In genomic region chr4:135203806-135204560, GRCm38 (mm10) we compare ENCODE assay signal across 8 mouse cellular contexts.
DNase-seq lines count a peak whose midpoint lies in the region; ATAC-seq and TF ChIP-seq lines count a peak whose summit lies in the region.

No protein-coding gene starts in this region.

- H3K4me1 ChIP-seq in liver, embryonic 13.5 days (replicated peaks), result peaks cover 34% of the 10 kb centered on the region
- H3K4me1 ChIP-seq in stomach, postnatal 0 days (replicated peaks; ENCODE audit: control insufficient read depth, insufficient read depth), result peaks cover 3% of the 10 kb centered on the region; the same call in 1 of the 2 replicates

- WGBS in liver, embryonic 13.5 days (ENCODE audit: insufficient replicate concordance), result 21% methylated on average over 17 of the region's 17 CpGs
- WGBS in stomach, postnatal 0 days, result 16% methylated on average over 17 of the region's 17 CpGs

- H3K36me3 ChIP-seq in liver, embryonic 13.5 days, result no peaks in the 10 kb centered on the region
- no peaks in the 10 kb centered on the region for H3K36me3 ChIP-seq in stomach, postnatal 0 days (ENCODE audit: control insufficient read depth, insufficient read depth, low read length)

- no peak for TF ChIP-seq EP300 in stomach, postnatal 0 days (optimal IDR thresholded peaks at IDR 0.05)

- no peak for TF ChIP-seq CTCF in stomach, postnatal 0 days (IDR thresholded peaks at IDR 0.05; ENCODE audit: low read depth)

- H3K4me3 ChIP-seq in liver, embryonic 13.5 days (replicated peaks), result peak overlapping the region; percentile 44
- peak overlapping the region; percentile 38 for H3K4me3 ChIP-seq in stomach, postnatal 0 days (ENCODE audit: low read depth, low read length)

- H3K9ac ChIP-seq in liver, embryonic 13.5 days, result peak overlapping the region; percentile 46; the same call in 1 of the 2 replicates
- no peak overlapping the region for H3K9ac ChIP-seq in stomach, postnatal 0 days (ENCODE audit: low read length)

- no peaks in the 10 kb centered on the region for H3K9me3 ChIP-seq in liver, embryonic 13.5 days (replicated peaks)
- no peaks in the 10 kb centered on the region for H3K9me3 ChIP-seq in stomach, postnatal 0 days (ENCODE audit: control insufficient read depth, low read length)

- intact Hi-C loops in gastrocnemius, postnatal 14 days (cut with DNase I; ENCODE audit: low total_unique reads), result loop anchor here (2.0 to 10.0 kb wide), 2 partner anchors 49 to 139 kb away; no protein-coding TSS in a partner anchor

- peak; percentile 48 for DNase-seq in adrenal gland, adult 2 months
- no peak for DNase-seq in adrenal gland, postnatal 4 days (ENCODE audit: low spot score in 2 of 2)
- DNase-seq in thymus, postnatal 25 days, result peak; percentile 26
- DNase-seq in thymus, adult 18-20 months, result no peak
- DNase-seq in liver, embryonic 13.5 days, result no peak
- DNase-seq in stomach, postnatal 0 days (ENCODE audit: low spot score), result no peak
- DNase-seq in spleen, adult 12 weeks (ENCODE audit: low spot score), result no peak
- DNase-seq in gastrocnemius, postnatal 14 days, result no peak

- H3K27ac ChIP-seq in liver, embryonic 13.5 days, result no peak overlapping the region
- H3K27ac ChIP-seq in stomach, postnatal 0 days (replicated peaks), result no peak overlapping the region

- H3K4me2 ChIP-seq in liver, embryonic 13.5 days, result peak overlapping the region; percentile 66
- peak overlapping the region; percentile 62 for H3K4me2 ChIP-seq in stomach, postnatal 0 days (replicated peaks; ENCODE audit: low read depth)

- no peak for ATAC-seq in liver, embryonic 13.5 days (ENCODE audit: low read depth)
- ATAC-seq in stomach, postnatal 0 days (ENCODE audit: low FRiP score, low TSS enrichment), result no peak

- H3K27me3 ChIP-seq in liver, embryonic 13.5 days, result peaks cover 30% of the 10 kb centered on the region
- H3K27me3 ChIP-seq in stomach, postnatal 0 days (ENCODE audit: control insufficient read depth, insufficient read depth, low read length), result no peaks in the 10 kb centered on the region

Comparison
In these comparisons a context has a peak if more than half of its experiments do, and no peak if none do; other contexts are left out.
1. DNase-seq: peak in adrenal gland, adult 2 months (single experiment) and thymus, postnatal 25 days (single experiment); none in adrenal gland, postnatal 4 days (0 of 2), thymus, adult 18-20 months (0 of 2), liver, embryonic 13.5 days (single experiment), stomach, postnatal 0 days (single experiment), spleen, adult 12 weeks (single experiment) and gastrocnemius, postnatal 14 days (single experiment).